Mouse (Mus musculus) intestine, embryonic 16.5 days (tissue): ENCODE data around the gene Tram2. TPM values are rescaled to one million over a fixed set of nuclear protein-coding genes. Genes with fewer than 3 reads are reported as not detected.
A peak's percentile ranks its signal among the peaks of the same experiment; 100 is the strongest.

Experiments used
- ATAC-seq: fragments of 200-750 bp; cut with Nextera tagmentation; 2 replicates; pipeline ENCODE4 v1.8.0; 2017; ENCODE audit warnings: moderate TSS enrichment, moderate library complexity
- H3K27ac ChIP-seq: fragments of 300-500 bp; sonication (generic); 2 replicates; pipeline ENCODE4 v1.5.1; 2014; ENCODE audit warnings: mild to moderate bottlenecking, low read length
- H3K27me3 ChIP-seq: fragments of 300-500 bp; sonication (generic); replicated peaks from 2 replicates; pipeline ENCODE4 v1.6.1; 2014; ENCODE audit warnings: low read length, control low read depth, mixed read lengths; ENCODE audit not compliant: control insufficient read depth, insufficient read depth
- H3K36me3 ChIP-seq: fragments of 300-500 bp; sonication (generic); 2 replicates; pipeline ENCODE4 v1.6.1; 2014; ENCODE audit warnings: low read length, control low read depth; ENCODE audit not compliant: control insufficient read depth, insufficient read depth
- H3K4me1 ChIP-seq: fragments of 300-500 bp; sonication (generic); 2 replicates; pipeline ENCODE4 v1.6.1; 2014; ENCODE audit warnings: low read length, control low read depth, mixed read lengths; ENCODE audit not compliant: control insufficient read depth, insufficient read depth
- H3K4me2 ChIP-seq: fragments of 300-500 bp; sonication (generic); 2 replicates; pipeline ENCODE4 v1.6.1; 2014; ENCODE audit warnings: low read depth, low read length, control low read depth
- H3K4me3 ChIP-seq: fragments of 300-500 bp; sonication (generic); 2 replicates; pipeline ENCODE4 v1.5.1; 2014; ENCODE audit warnings: mild to moderate bottlenecking, low read length
- H3K9ac ChIP-seq: fragments of 300-500 bp; sonication (generic); 2 replicates; pipeline ENCODE4 v1.6.1; 2014; ENCODE audit warnings: low read depth, low read length
- H3K9me3 ChIP-seq: fragments of 300-500 bp; sonication (generic); 2 replicates; pipeline ENCODE4 v1.6.1; 2016; ENCODE audit warnings: low read length, control low read depth; ENCODE audit not compliant: control insufficient read depth
- WGBS: fragments of 180-500 bp; shearing (Covaris S2); extraction: QIAGEN DNeasy Blood & Tissue Kit; methylation state at CpG from one replicate; pipeline ENCODE4 v1.1.7; 2014; 5-methylcytosine and 5-hydroxymethylcytosine counted together
- polyA plus RNA-seq: library from polyadenylated mRNA; unstranded; fragments of >200 nt; fragmentation: Nextera tagmentation; extraction: Ambion mirVana; gene quantifications from 2 replicates; pipeline ENCODE4 v1.2.1, GENCODE M21; 2015

The Tram2 gene
- polyA plus RNA-seq, 1 experiment from 2014 or later: 5.3 TPM

DNA sequence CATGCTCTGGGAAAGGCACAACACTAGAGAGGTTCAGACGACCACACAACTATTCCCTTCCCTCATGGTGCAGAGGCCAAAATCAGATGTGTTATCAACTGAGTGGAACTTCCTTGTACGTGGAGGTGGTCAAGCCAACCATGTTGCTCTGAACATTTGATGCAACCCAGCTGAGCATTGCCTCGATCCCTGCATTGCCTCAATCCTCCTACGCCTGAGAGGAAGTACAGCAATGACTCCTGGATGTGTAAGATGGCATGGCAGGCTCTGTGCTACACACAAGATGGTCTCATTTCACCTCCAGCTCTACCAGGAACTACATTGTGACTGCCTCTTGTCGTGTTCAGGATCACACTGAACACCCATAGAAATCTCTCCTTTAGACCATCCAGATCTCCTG is 30.0 kb downstream of the Tram2 start:
- peaks cover 19% of the 10 kb centered on the region for H3K4me1 ChIP-seq
- no peak overlapping the region for H3K4me2 ChIP-seq
- H3K4me3 ChIP-seq: no peak overlapping the region
- H3K9ac ChIP-seq: no peak overlapping the region
- WGBS: 87% methylated on average over 5 of the region's 5 CpGs
- ATAC-seq: no peak
- no peak overlapping the region for H3K27ac ChIP-seq
- H3K36me3 ChIP-seq: no peaks in the 10 kb centered on the region
- H3K9me3 ChIP-seq: no peaks in the 10 kb centered on the region
- no peaks in the 10 kb centered on the region for H3K27me3 ChIP-seq

DNA sequence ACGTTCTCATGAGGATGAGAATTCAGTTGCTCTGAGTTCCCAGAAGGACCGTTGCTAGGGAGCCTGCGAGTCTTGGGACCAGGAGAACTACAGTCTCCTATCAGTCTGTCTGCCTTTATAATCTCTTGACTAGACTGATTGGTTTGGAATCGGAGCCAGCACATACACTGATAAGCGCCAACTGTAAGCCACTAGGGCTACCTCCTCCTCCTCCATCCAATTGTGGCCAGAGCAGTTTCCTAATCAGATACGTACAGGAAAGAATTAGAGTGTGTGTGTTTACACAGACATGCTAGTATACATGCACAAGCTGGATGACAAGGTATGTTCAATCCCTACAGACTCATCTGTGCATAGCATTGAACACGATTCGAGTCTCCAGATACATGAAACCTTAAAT is 30.6 kb downstream of the Tram2 start:
- H3K27ac ChIP-seq: no peak overlapping the region
- WGBS: 81% methylated on average over 8 of the region's 8 CpGs
- no peak overlapping the region for H3K4me2 ChIP-seq
- H3K27me3 ChIP-seq: no peaks in the 10 kb centered on the region
- peaks cover 19% of the 10 kb centered on the region for H3K4me1 ChIP-seq
- H3K9me3 ChIP-seq: no peaks in the 10 kb centered on the region
- ATAC-seq: no peak
- no peaks in the 10 kb centered on the region for H3K36me3 ChIP-seq
- H3K4me3 ChIP-seq: no peak overlapping the region
- no peak overlapping the region for H3K9ac ChIP-seq

DNA sequence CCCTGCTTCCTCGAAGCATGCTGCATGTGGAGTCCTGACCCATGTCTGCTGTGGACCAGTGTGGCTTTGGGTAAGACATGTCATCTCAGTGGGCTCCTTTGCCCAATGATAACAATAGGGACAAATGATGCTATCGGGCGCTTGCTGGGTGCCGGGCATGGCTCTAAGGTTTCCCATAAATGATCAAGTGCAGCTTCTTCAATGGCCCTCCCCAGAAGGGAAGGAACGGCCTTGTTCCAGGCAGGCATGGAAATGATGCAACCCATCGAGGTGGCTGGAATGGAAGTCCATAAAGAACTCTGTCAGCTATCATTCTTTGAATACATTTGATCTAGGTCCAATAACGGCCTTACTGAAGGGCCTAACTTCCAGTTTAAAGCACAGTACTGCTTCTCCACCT is 36.6 kb downstream of the Tram2 start:
- H3K4me2 ChIP-seq: no peak overlapping the region
- no peak overlapping the region for H3K27ac ChIP-seq
- no peaks in the 10 kb centered on the region for H3K27me3 ChIP-seq
- ATAC-seq: no peak
- no peaks in the 10 kb centered on the region for H3K36me3 ChIP-seq
- WGBS: 87% methylated on average over 7 of the region's 7 CpGs
- H3K9me3 ChIP-seq: no peaks in the 10 kb centered on the region
- H3K4me3 ChIP-seq: no peak overlapping the region
- peaks cover 4% of the 10 kb centered on the region for H3K4me1 ChIP-seq
- no peak overlapping the region for H3K9ac ChIP-seq

DNA sequence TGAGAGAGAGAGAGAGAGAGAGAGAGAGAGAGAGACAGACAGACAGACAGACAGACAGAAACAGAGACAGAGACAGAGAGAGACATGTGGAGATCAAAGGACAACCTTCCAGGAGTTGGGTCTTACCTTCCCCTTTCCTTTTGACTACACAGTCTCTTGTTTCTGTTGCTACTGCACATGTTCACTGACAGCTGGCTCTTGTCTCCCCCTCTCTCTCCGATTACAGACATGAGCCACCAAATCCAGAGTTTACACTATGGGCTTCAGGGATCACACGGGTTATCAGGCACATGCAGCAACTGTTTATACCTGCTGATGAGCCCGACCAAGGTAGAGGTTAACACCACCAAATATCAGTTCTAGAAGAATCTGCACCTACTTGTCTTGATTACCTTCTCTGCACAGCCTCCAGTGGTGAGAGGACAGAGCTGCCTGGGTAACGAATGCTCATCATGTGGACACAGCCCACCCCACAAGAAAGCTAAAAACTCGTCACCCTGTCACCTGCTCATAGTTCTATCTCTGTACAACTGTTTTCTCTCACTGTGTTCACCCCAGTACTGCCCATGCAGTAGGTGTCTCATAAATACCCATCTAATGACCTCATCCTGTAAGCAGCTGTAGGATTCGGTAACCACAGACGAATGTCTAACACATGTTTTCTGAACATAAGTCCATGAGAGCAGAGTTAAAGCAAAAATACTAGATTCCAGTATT is 38.3 kb downstream of the Tram2 start:
- 38% methylated on average over 7 of the region's 7 CpGs for WGBS
- ATAC-seq: peak; percentile 69; the same call in 1 of the 2 replicates
- H3K27me3 ChIP-seq: no peaks in the 10 kb centered on the region

DNA sequence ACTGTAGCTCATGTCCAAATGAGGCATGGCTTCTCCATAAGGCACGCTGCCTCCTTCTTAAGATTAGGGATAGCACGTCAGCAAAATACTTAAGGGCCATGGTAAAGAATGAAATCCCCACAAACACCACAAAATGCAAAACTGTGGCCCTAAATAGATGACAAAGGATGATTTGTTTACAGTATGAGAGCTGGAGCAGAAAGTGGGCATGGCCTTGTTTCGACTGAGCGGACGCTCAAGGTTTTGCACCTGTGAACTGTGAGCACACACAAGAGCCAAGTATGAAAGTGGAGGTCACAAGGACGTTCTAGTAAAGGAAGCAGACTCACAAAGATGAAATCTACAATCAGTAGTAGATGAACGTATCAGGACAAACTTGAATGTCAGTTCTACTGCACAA is 38.9 kb downstream of the Tram2 start:
- H3K4me3 ChIP-seq: no peak overlapping the region
- H3K27ac ChIP-seq: no peak overlapping the region
- no peaks in the 10 kb centered on the region for H3K27me3 ChIP-seq
- H3K9ac ChIP-seq: no peak overlapping the region
- WGBS: 86% methylated on average over 7 of the region's 7 CpGs
- no peak overlapping the region for H3K4me2 ChIP-seq
- no peaks in the 10 kb centered on the region for H3K9me3 ChIP-seq
- peaks cover 4% of the 10 kb centered on the region for H3K4me1 ChIP-seq
- ATAC-seq: no peak
- no peaks in the 10 kb centered on the region for H3K36me3 ChIP-seq

More for the DNA sequence above, 38.3 kb downstream of the Tram2 start:
- H3K27ac ChIP-seq: no peak overlapping the region
- H3K4me1 ChIP-seq: peaks cover 4% of the 10 kb centered on the region
- no peak overlapping the region for H3K4me3 ChIP-seq
- H3K9ac ChIP-seq: no peak overlapping the region
- H3K9me3 ChIP-seq: no peaks in the 10 kb centered on the region
- no peak overlapping the region for H3K4me2 ChIP-seq
- H3K36me3 ChIP-seq: no peaks in the 10 kb centered on the region

DNA sequence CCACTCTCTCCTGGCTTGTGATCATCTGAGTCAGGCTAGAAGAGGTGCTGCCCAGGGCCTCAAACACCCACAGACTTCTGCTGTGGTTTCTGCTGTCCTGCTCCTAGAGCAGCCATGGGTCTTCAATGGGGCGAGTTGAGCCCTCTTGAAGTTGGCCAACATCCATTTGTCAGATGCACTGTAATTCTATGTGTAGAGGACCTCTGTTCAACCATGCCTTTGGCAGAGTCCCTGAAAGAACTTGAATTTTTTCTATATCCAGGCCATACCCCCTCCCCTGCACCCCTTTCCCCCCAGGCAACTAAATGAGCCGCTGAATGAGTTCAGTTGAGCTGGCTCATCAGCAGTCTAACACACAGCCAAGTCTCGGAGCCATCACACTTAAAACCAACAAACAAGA is 39.5 kb downstream of the Tram2 start:
- Histone ChIP-seq H3K4me3 (no peak overlapping the region), H3K9ac (no peak overlapping the region), H3K9me3 (no peaks in the 10 kb centered on the region), H3K27ac (no peak overlapping the region), H3K4me2 (no peak overlapping the region), H3K36me3 (no peaks in the 10 kb centered on the region), H3K4me1 (peaks cover 4% of the 10 kb centered on the region), H3K27me3 (no peaks in the 10 kb centered on the region)
- ATAC-seq: no peak
- WGBS: 89% methylated on average over 3 of the region's 3 CpGs

DNA sequence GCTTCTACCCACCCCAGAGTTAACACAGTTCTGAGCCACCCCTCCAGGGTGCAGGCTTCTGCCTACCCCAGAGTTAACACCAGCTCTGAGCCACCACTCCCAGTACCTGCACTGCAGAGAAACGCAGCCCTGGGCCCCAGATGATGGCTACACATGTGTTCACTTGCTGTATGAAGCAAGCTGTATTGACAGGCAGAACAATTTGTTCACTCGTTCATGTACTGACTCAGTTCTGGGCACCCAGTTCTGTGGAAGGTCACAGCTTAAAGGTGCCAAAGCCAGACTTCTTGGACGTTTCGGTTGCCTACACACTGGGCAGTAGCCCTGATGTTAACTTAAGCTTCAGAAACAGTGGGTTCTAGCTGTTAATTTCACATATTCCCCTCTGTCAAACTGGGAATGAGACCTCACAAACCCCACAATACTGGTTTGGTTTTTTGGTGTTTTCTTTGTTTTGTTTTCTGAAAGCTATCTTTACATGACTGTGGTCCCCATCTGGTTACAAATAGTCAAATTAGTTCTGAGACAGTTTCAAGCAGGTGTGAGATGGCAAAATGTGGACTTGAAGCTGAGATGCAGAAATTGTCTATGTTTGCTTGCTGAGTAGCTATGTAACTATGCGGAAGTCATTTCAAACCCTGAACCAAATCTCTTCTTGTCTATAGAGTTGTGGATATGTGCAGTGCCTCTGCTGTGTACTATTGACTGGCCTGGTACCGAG is 41.0 kb downstream of the Tram2 start:
- H3K9ac ChIP-seq: no peak overlapping the region
- H3K27me3 ChIP-seq: no peaks in the 10 kb centered on the region
- no peaks in the 10 kb centered on the region for H3K36me3 ChIP-seq
- H3K27ac ChIP-seq: no peak overlapping the region
- 84% methylated on average over 6 of the region's 6 CpGs for WGBS
- H3K4me2 ChIP-seq: no peak overlapping the region
- H3K4me1 ChIP-seq: peaks cover 4% of the 10 kb centered on the region
- ATAC-seq: no peak
- no peak overlapping the region for H3K4me3 ChIP-seq
- no peaks in the 10 kb centered on the region for H3K9me3 ChIP-seq

DNA sequence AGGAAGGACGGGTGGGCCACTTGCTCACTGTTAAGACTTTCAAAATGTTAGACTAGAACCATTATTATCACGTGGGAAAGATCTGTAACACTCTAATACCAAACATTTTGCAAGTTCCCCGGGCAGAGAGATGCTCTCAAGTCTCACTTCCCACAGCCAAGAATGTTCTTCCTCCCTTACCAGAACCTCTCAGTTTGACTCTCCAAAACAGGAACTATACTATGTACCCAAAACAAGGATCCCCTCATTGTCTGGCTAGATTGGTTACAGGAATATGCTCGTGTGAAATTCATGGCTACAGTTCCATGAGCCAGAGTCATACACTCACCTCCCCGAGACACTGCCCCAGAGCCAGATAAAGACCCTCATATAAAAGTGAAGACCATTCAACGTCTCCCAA is 43.2 kb downstream of the Tram2 start:
- Histone ChIP-seq H3K4me2 (no peak overlapping the region), H3K36me3 (no peaks in the 10 kb centered on the region), H3K27me3 (no peaks in the 10 kb centered on the region), H3K9me3 (no peaks in the 10 kb centered on the region), H3K27ac (no peak overlapping the region), H3K4me3 (no peak overlapping the region), H3K4me1 (no peaks in the 10 kb centered on the region; the same call in 1 of the 2 replicates), H3K9ac (no peak overlapping the region)
- 83% methylated on average over 6 of the region's 6 CpGs for WGBS
- no peak for ATAC-seq

DNA sequence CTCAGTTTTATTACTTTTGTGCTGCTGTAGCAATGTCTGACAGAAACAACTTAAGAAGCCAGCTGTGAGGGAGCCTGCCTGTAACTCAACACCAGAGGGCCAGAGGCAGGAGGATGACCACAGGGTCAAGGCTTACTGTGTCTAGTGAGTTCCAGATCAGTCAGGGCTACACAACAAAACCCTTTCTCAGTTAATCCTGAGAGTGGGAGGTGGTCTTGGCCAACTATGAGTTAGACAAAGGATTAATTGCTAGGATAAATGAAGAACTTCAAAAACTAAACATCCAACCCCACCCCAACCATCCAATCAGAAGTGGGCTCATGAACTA is 45.3 kb downstream of the Tram2 start:
- H3K27me3 ChIP-seq: no peaks in the 10 kb centered on the region
- no peaks in the 10 kb centered on the region for H3K36me3 ChIP-seq
- H3K27ac ChIP-seq: no peak overlapping the region
- peak; percentile 69 for ATAC-seq
- H3K4me2 ChIP-seq: no peak overlapping the region
- H3K9ac ChIP-seq: no peak overlapping the region
- no peaks in the 10 kb centered on the region for H3K4me1 ChIP-seq
- H3K4me3 ChIP-seq: no peak overlapping the region
- H3K9me3 ChIP-seq: no peaks in the 10 kb centered on the region
